Mouse (Mus musculus) layer of hippocampus, postnatal 36 days (tissue): Measurements from ENCODE around the gene Zfp119b. TPM values are rescaled to one million over a fixed set of nuclear protein-coding genes. Genes with fewer than 3 reads are reported as not detected.

Source experiments
- DNase-seq, 2 experiments: peaks; one replicate each; pipeline ENCODE4 v3.0.0; 2022
- total RNA-seq, 2 experiments: library from RNA; stranded (reverse); gene quantifications; 2 replicates each; pipeline ENCODE4 v1.2.3; 2021

Zfp119b gene
- total RNA-seq = 1 to 10 TPM; 3.4 to 5.4 TPM

GRCm38 (mm10) chr17:55949400-55949799 lies at the start of gene Zfp119b:
Gene Zfp119b (minus strand): TSS chr17:55949500.
- DNase-seq = no peak

GRCm38 (mm10) chr17:55996007-55996406 lies 46.7 kb upstream of the Zfp119b start:
- no peak for DNase-seq

GRCm38 (mm10) chr17:55990278-55990898 lies 41.1 kb upstream of the Zfp119b start:
- DNase-seq = no peak

- DNase-seq = peak; percentile 81 to 82
These were observed 37.0 kb upstream of the Zfp119b start, which contains the start of gene Fsd1 for GRCm38 (mm10) chr17:55986030-55986961. Gene Fsd1 (plus strand): TSS chr17:55986509.

GRCm38 (mm10) chr17:55977301-55977700 lies 28.0 kb upstream of the Zfp119b start:
- no peak for DNase-seq

GRCm38 (mm10) chr17:55976255-55976862 lies 27.1 kb upstream of the Zfp119b start:
- DNase-seq = peak; percentile 64 to 70

- no peak for DNase-seq
These were observed 22.2 kb upstream of the Zfp119b start for GRCm38 (mm10) chr17:55971453-55971852.

- DNase-seq = peak; percentile 28 to 46
These were observed 20.9 kb upstream of the Zfp119b start, which contains the start of gene Shd for GRCm38 (mm10) chr17:55969966-55970891. Gene Shd (plus strand): TSS chr17:55970467.

- DNase-seq = no peak
These were observed 20.3 kb upstream of the Zfp119b start for GRCm38 (mm10) chr17:55969560-55969959.

- no peak for DNase-seq
These were observed 18.9 kb upstream of the Zfp119b start for GRCm38 (mm10) chr17:55968210-55968609.

GRCm38 (mm10) chr17:55967186-55967585 lies 17.9 kb upstream of the Zfp119b start:
- no peak for DNase-seq

GRCm38 (mm10) chr17:55964996-55965395 lies 15.7 kb upstream of the Zfp119b start:
- no peak for DNase-seq

- DNase-seq = no peak
These were observed 15.2 kb upstream of the Zfp119b start for GRCm38 (mm10) chr17:55964496-55964895.

- DNase-seq = no peak
These were observed 13.9 kb upstream of the Zfp119b start for GRCm38 (mm10) chr17:55963171-55963570.

GRCm38 (mm10) chr17:55961631-55962030 lies 12.3 kb upstream of the Zfp119b start:
- DNase-seq = no peak

GRCm38 (mm10) chr17:55960791-55961190 lies 11.5 kb upstream of the Zfp119b start:
- no peak for DNase-seq

- peak in 1 of 2 experiments; percentile 12 for DNase-seq
These were observed 10.8 kb upstream of the Zfp119b start for GRCm38 (mm10) chr17:55959946-55960740.

GRCm38 (mm10) chr17:55958918-55959728 lies 9.8 kb upstream of the Zfp119b start, which contains the start of gene Yju2:
Gene Yju2 (plus strand): TSS chr17:55959099.
- DNase-seq = peak; percentile 94

- no peak for DNase-seq
These were observed 9.2 kb upstream of the Zfp119b start for GRCm38 (mm10) chr17:55958584-55958886.
